Mouse (Mus musculus) heart, adult 18-20 months (tissue): ENCODE measurements around the gene Msrb1. TPM values are rescaled to one million over a fixed set of nuclear protein-coding genes. Genes with fewer than 3 reads are reported as not detected.

Experiments
- DNase-seq, 2 experiments: peaks; one replicate each; pipeline ENCODE4 v3.0.0; 2021 to 2022; ENCODE audit warnings: mixed read lengths in 1 of 2
- total RNA-seq, 2 experiments: library from RNA; stranded (reverse); gene quantifications; 2 replicates each; pipeline ENCODE4 v1.2.3; 2021

Gene Msrb1
- total RNA-seq, 2 experiments from 2014 or later = 181 to 183 TPM

DNA sequence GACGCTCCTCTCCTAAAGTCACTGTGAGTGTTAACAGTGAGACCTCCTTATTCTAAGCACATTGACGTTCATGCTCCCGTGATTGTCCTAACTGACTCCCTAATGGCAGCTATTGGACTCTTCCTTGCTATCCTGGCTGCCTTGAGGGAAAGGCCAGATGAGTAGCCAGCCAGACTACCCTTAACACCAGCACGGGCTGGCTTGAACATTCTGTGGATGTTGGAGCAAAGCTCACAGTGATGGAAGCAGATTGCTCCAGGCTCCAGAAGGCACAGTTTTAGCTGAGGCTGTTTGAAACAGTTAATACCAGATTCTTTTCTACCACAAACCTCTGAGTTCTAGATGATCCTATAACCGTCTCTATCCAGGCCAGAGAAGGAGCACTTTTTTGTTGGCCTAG is 7.5 kb downstream of the Msrb1 start:
- DNase-seq = no peak

DNA sequence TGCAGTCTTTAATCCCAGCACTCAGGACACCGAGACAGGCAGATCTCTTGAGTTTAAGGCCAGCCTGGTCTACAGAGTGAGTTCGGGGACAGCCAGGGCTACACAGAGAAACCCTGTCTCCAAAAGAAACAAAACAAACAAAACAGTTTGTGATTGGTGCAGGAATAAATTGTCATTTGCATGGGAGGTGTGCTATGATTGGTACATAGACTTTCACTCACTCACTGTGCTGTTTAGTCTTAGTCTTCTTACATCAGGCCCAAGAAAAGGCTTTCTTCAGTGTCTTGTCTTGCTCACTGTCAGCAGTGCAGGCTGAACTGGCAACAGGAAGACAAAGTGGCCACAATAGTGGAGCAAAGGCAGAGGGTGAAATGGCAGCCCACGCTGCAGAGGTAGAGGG is 7.9 kb downstream of the Msrb1 start:
- DNase-seq = no peak

DNA sequence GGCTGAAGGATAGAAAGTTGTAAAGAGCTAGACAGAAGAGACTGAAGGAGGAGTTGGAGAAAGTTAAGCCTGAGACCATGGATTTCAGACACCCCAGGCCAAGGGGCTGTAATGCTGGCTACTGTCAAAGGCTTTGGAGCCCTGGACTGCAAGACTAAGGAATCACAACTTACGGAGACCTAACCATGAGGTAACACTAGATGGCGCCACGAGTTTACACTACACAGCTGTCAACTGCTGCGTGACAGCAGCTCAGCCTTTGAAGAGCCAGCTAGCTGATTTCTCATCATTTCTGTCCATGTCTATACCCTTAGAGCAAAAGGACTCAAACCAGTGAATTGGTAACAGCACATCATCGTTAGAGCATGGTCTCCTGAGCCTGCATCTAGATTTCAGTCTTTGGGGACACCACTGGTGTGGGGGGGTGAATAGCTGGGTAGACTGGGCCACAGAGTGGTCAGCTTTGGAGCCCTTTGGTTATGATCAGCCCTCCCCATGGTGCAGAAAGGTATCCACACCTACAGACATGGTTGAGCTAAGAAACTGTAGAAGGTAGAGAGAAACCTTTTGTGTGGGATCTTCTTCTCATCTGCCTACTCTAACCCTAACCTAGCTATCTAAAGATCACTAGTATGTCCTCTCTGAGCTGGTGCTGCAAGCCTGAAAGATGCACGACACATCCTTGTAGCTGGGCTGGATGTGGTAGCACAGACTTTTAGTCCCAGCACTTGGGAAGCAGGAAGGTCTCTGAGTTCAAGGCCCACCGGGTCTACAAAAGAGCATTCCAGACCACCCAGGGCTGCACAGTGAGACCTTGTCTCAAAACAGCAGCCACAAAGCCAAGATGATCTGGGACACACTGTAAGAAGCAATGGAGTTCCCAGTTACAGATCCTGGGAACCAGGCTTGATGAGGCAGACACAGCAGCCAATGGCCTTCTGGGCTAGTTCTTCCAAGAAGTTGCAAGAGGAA is 9.4 kb downstream of the Msrb1 start:
- peak; percentile 78 to 91 for DNase-seq

DNA sequence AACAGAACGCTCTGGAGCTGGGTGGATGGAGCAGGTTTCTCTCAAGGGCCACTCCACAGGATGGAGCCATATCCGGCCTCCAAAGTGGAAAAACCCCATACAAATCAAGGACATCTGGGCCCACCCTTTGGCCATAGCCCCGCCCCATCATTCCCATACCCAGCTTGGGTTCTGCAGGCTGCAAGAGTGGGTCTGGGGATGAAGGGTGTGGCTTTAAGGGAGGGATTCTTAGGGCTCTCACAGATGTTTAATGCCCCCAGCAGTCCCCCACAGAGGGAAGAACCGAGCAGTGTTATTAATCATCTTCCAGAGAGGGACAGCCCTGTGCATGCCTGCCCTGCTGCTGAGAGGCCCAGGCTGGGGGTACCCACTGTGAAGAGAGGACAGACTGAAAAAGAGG is 10.5 kb downstream of the Msrb1 start:
- DNase-seq = no peak

DNA sequence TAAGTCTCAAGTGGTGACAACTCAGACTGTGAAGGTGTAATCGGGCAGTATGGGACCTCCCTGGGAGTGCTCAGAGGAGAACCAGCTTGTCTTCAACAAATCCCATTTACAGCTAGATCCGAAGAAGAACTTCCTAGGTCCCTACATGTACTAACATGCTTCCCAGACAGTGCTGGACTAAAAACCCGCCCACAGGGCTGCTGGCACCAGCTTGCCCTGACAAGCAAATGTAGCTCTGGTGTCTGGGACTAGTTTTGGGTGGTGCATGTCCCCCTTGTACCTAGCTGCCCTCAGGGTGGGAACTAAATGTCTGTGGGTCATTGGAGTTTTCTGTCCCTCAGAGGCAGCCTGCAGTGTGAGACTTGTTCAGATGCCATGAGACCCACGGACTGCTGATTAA is 15.1 kb downstream of the Msrb1 start:
- no peak for DNase-seq

DNA sequence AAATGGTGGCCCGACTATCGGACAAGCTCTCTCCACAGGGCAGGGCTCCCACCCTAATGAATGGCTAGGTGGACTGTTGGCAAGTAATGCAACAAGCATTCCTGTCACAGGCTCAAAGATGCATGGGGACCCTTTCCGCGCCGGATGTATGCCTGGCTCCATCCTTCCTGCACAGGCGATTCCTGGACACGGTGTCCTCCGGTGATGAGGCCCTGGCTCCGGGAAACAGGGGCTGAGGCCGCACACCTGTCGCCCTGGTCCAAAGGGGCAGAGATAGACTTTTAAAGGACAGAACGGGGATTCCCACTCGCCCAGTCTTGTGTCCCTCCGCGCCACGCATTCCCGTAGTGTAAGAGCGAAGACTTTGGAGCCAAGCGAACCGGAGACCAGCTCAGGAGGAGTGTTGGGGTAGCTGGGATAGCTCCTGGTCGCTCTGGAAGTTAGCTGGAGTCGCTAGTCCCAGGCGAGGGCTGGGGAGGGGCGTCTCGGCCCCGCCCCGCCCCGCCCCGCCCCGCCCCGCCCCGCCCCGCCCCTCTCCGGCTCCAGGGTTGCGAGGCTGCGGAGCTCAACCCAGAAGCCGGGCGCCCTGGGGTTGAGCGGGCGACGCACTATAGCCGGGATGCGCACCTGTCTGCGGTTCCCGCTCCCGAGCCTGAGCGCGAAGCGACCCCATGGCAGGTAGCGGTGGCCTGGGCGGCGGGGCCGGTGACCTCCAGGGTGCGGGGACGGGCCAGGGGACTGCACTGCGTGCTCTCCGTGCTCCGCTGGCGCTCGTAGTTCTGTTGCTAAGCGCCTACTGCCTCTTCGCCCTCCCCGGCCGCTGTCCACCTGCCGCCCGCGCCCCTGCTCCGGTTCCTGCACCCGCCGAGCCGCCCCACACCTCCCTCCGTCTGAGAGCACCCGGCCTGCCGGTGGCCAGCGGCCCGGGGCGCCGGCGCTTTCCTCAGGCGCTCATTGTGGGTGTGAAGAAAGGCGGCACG is 16.3 kb downstream of the Msrb1 start, which contains the start of gene Hs3st6:
Hs3st6 (plus strand) TSS at position 574 of the 980 bp plus-strand sequence.
- DNase-seq = no peak

DNA sequence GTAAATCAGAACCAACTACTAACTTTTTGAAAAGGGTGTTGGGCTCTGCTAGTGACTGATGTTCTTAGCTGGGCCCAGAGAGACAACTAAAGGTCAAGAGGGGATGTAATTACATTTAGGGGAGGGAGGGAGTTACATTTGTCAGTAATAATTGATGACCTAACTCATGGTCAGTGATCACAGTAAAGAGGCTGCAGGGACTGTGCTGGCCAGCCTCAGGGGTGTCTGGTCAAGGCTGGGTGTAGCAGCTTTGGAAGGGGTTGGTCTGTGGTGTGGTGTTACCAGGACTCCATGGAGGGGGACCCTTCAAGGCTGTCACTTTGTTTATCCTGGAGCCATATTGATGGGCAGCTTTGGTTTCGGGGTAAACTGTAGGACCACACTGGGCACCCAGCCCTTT is 21.0 kb downstream of the Msrb1 start:
- DNase-seq = no peak

DNA sequence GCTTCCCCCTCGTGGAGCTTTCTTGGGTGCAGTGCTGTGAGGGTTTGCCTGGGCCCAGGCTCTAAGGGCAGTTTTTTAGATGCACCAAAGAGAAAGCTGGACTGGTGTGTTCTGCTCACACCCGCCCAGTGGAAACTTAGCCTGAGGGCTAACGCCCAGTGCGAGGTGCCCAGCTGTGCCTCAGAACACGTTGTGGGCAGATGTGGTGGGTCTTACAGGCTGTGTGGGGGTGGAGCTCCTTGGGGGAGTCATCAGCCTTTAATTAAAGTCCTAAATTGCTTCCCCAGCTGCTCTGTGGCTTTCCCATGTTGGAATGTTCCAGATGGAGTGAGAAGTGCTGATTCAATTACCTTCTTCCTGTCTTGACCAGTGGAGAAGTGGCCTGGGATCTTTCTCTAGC is 24.7 kb downstream of the Msrb1 start:
- DNase-seq = no peak

DNA sequence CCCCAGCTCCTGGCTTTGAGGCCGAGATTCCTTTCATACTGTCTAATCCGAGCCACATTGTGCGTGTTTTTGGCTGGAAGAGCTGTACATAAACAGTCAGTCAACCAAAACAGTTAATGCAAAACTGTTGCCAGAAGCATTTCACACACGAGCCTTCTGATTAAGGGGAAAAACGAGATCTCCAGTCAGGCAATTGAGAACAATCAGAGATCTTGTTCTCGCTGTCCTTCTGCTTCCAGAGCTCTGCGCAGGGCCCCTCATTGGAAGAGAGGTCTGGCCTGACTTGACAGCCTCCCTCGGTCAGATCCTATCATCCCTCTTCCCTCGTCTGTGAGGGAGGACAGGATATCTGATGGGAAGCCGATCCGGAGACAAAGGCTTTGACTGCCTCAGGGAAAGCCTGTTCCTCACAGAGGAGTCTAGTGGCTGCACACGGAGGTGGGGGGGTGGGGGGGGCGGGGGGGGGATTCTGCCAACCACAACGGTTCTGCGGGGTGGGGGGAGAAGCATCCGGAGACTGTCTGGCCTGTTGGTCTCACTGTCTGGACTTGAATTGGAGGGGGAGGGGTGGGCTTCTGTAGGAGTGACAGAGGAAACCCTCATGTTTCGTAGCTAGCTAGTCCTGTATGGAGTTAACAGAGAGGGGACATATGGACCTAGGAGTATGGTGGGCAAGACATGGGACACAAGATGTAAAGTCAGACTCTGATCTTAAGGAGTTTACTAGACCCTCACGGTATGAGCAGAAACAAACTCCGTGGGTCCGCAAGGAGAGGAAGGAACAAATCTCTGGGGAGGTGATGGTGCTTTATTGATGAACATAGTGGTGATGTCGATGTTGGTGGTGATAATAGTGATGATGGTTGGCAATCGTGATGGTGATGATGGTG is 28.8 kb downstream of the Msrb1 start:
- no peak for DNase-seq

DNA sequence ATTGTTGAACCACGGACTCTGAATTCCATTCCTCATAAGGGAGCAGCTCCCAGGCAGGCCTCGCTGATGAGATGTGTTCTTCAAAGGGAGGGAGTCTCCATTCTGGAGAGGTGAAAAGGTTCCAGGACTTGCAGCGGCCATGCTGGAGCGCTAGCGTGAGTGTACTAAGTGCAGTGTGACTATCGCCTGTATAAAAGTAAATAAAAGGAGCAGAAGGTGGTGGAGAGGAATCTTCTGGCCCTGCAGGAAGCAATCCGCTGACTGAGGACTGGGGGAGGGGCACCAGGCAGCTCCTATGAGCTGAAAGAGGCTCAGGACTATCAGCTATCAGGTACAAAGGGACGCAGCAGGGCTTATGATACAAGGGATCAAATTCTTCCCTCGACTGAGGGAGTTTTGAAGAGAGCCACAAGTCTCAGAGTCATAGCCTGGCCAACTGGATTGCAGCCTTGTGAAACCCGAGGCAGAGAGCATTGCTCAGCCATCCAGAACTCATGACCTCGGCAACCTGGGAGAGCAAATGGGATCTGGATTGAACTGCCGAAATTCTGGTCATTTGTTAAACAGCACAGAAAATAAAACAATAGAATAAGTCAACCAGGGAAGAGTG is 29.9 kb downstream of the Msrb1 start:
- no peak for DNase-seq

DNA sequence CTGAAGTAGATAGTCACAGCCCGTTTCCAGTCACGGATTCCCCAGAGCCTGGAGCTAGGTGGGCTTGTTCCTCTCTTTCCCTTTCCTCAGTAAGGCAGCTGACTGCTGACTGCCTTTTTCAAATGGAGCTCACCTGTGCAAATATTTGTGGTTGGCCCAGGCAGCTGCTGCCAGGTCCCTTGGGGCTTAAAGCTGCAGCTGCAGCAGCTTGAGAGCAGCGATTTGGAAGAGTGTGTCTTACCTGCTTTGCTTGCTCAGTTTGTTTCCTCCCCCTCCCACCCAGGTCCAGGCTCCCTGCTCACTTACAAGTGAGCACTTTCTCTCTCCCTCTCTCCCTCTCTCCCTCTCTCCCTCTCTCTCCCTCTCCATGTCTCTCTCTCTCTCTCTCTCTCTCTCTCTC is 32.7 kb downstream of the Msrb1 start:
- no peak for DNase-seq

DNA sequence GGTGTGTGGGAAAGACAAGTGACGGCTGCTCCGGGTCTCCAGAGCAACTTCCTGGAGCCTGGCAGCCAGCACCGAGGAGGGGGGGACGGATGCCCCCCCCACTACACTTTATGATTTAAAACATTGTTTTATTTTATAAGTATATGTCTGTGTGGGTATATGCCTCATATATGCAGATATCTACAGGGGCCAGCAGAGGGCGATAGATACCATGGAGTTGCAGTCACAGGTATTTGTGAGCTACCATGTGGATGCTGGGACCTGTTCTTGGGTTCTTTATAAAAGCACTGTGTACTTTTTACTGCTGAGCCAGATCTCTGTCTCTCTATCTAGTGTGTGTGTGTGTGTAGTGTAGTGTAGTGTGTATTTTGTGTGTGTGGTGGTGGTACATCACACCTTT is 36.8 kb downstream of the Msrb1 start:
- no peak for DNase-seq

DNA sequence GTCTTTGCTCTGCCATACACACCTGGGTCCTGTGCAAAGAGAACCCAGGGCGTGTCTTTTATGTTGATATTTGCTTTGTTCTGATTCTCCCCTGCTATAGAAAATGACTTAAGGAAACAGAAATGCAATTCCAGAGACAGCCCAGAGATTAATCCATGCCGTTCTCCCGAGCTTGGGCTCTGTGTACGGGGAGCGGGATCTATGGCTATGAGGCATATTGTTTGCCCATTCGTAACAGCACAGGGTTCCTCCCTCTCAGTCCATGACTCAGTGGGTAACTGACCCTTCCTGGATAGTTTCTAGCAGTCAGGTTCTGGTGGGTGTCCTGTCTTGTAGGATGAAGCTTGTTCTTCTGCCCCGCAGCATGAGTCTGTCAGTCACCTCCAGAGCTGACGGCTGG is 38.7 kb downstream of the Msrb1 start:
- no peak for DNase-seq

DNA sequence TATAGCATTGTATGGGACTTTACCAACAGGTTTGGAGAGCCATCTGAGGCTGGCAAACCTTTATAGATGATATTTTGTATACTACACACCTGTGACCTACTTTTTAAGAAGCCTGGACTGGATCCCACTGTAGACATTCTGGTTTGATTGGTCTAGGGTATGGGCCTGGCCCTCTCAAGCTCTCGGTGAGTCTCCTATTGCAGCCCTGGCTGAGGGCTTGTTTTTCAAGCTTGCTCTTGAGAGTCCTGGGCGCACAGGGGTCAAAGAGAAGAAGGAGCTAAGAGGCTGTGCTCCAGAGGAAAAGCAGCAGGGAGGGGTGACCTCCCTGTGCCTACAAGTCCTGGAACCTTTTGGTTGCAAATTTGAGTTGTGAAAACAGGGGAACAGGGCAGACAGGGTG is 40.6 kb downstream of the Msrb1 start:
- DNase-seq = no peak

DNA sequence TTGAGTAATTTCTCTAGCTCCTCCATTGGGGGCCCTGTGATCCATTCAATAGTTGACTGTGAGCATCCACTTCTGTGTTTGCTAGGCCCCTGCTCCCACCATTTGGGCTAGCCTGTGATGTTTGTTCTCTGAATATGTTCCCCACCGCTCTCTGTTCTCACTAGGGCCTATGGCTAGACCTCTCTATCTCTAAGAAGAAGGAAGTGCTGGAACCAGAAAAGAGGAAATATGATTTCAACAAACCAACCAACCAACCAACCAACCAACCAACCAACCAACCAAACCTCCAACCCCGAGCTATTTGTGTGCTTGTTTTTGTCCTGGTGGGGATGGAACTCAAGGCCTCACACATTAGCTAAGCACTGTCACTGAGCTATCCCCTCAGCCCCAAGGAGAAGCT is 44.4 kb downstream of the Msrb1 start:
- no peak for DNase-seq

DNA sequence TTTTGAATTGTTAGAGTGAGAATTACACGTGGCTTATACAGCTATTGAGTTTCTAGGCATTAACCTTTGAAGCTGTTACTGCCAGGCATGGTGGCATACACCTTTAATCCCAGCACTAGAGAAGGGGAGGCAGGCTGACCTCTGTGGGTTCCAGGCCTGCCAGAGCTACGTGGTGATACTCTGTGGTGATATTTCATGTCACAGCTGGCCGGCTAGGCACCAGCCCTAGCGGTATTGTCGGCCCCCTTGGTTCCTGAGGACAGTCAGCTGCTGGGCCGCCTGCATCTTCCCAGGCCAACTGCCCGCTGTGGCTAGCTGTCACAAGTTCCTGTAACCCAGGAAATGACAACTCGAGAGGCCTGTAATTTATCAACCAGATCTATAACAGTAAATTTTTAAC is 55.7 kb downstream of the Msrb1 start:
- DNase-seq = no peak

Other genes with a start within 250 kb of the Msrb1 start
- gene Caskin1, start 248.0 kb upstream of the Msrb1 start, total RNA-seq = under 1 TPM; 0.15 to 0.20 TPM
- 10 to 100 TPM; 35.8 to 38.5 TPM for gene Traf7, start 208.7 kb upstream of the Msrb1 start, total RNA-seq
- gene Rab26, start 202.4 kb upstream of the Msrb1 start, total RNA-seq = not detected
- 10 to 100 TPM; 34.1 to 34.5 TPM for gene Pkd1, start 186.8 kb upstream of the Msrb1 start, total RNA-seq
- gene Tsc2, start 104.0 kb upstream of the Msrb1 start, total RNA-seq = 100 to 1,000 TPM; 104 to 108 TPM
- 1 to 10 TPM; 2.6 to 3.1 TPM for gene Nthl1, start 104.0 kb upstream of the Msrb1 start, total RNA-seq
- gene Slc9a3r2, start 86.3 kb upstream of the Msrb1 start, total RNA-seq = 100 to 1,000 TPM in 1 of 2 experiments, 10 to 100 TPM in 1; 88.2 to 103 TPM
- gene Npw, start 78.2 kb upstream of the Msrb1 start, total RNA-seq = not detected
- 10 to 100 TPM; 16.4 to 17.2 TPM for gene Zfp598, start 67.0 kb upstream of the Msrb1 start, total RNA-seq
- gene Syngr3, start 46.7 kb upstream of the Msrb1 start, total RNA-seq = under 1 TPM in 1 of 2 experiments, not detected in 1; 0.17 TPM
- 10 to 100 TPM; 24.0 to 24.3 TPM for gene Gfer, start 40.5 kb upstream of the Msrb1 start, total RNA-seq
- under 1 TPM; 0.77 to 0.99 TPM for gene Noxo1, start 40.4 kb upstream of the Msrb1 start, total RNA-seq
- 10 to 100 TPM; 18.0 to 20.1 TPM for gene Tbl3, start 29.0 kb upstream of the Msrb1 start, total RNA-seq
- not detected for gene Rnf151, start 18.6 kb upstream of the Msrb1 start, total RNA-seq
- gene Rps2, start 18.5 kb upstream of the Msrb1 start, total RNA-seq = 100 to 1,000 TPM; 701 to 738 TPM
- gene Ndufb10, start 12.2 kb upstream of the Msrb1 start, total RNA-seq = 1,000 to 10,000 TPM in 1 of 2 experiments, 100 to 1,000 TPM in 1; 976 to 1,178 TPM
- gene Rpl3l, start 8.8 kb upstream of the Msrb1 start, total RNA-seq = 100 to 1,000 TPM; 390 to 433 TPM
- gene Hs3st6, start 16.3 kb downstream of the Msrb1 start, total RNA-seq = under 1 TPM in 1 of 2 experiments, not detected in 1; 0.33 TPM
- gene Meiob, start 67.6 kb downstream of the Msrb1 start, total RNA-seq = under 1 TPM in 1 of 2 experiments, not detected in 1; 0.15 TPM
- 10 to 100 TPM; 86.0 to 91.0 TPM for gene Hagh, start 103.5 kb downstream of the Msrb1 start, total RNA-seq
- gene Fahd1, start 113.7 kb downstream of the Msrb1 start, total RNA-seq = 10 to 100 TPM; 92.1 to 96.6 TPM
- gene Igfals, start 129.4 kb downstream of the Msrb1 start, total RNA-seq = 10 to 100 TPM; 12.0 to 12.4 TPM
- gene Nubp2, start 149.7 kb downstream of the Msrb1 start, total RNA-seq = 10 to 100 TPM; 20.0 to 21.3 TPM
- gene Spsb3, start 150.0 kb downstream of the Msrb1 start, total RNA-seq = 10 to 100 TPM; 28.1 to 34.0 TPM
- 10 to 100 TPM; 18.4 to 22.3 TPM for gene Eme2, start 158.4 kb downstream of the Msrb1 start, total RNA-seq
- 100 to 1,000 TPM in 1 of 2 experiments, 10 to 100 TPM in 1; 99.9 to 125 TPM for gene Mrps34, start 158.5 kb downstream of the Msrb1 start, total RNA-seq
- gene Nme3, start 159.9 kb downstream of the Msrb1 start, total RNA-seq = 10 to 100 TPM; 33.8 to 36.0 TPM
- 10 to 100 TPM; 55.9 to 64.8 TPM for gene Mapk8ip3, start 200.3 kb downstream of the Msrb1 start, total RNA-seq
- 10 to 100 TPM in 1 of 2 experiments, 1 to 10 TPM in 1; 8.9 to 11.2 TPM for gene Jpt2, start 224.0 kb downstream of the Msrb1 start, total RNA-seq